Mouse (Mus musculus) 3T3-L1 (cell line): ENCODE data around the gene Auts2.

ENCODE experiments used
- DNase-seq: peaks from one replicate; pipeline ENCODE4 v3.0.0-alpha.2; 2015; ENCODE audit warnings: low read depth, low spot score

Auts2 gene

DNA sequence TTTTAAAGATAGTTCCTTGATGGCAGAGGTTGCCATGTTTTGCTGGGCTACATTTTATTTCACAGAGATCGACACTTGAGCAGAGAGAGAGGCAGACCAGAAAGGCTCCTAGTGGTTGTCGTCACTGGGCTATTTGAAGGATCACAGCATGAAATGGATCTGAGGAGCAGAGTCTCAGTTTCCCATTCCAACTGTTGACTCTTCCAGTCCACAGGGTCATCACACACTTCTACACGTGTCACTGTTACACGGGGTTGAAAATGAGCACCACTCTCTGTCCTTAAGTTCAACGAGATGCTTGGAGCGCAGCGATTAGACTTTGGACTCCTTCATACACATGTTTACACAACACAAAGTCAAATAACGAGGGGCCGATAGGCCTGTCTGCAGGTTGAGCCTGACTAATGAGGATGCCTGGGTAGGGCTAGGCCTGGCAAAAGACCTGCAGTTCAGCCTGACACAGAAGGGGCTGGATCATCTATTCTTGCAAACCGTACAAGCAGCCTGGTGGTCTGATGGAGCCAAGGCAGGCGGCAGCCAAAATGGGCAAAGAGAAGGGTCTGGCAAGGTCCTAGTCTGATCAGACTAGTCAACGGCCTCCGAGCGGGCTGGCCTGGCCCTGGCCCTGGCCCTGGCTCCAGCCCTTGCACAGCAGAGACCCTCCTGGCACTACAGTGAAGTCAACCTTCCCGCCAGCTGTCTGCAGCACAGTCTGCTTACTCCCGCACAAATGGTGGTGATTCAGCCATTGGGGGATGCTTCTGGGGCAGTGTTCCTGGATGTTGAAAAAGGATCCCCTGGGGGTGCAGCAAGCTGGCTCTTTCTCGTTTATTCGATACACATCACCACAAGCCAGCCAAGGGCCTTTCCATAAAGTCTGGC lies 969.6 kb downstream of the Auts2 start:
- DNase-seq = no peak

DNA sequence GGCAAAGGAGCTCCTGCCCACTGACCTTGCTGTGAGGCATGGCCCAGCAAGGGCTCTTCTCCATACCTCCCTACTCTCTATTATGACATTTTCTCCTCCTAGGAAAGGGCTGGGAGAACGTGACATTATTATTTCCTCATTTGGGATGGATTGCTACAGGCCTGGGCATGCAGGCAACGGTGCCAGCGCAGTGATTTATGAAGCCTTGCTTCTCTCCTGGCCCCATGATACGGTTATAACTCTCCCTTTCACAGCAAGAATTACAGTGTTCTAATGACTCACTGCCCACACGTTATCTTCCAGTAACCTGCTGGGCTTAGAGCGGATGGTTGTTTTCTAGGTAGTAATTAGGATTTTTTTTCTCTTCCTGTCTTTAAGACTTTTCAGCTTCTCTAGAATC lies 977.1 kb downstream of the Auts2 start:
- no peak for DNase-seq

DNA sequence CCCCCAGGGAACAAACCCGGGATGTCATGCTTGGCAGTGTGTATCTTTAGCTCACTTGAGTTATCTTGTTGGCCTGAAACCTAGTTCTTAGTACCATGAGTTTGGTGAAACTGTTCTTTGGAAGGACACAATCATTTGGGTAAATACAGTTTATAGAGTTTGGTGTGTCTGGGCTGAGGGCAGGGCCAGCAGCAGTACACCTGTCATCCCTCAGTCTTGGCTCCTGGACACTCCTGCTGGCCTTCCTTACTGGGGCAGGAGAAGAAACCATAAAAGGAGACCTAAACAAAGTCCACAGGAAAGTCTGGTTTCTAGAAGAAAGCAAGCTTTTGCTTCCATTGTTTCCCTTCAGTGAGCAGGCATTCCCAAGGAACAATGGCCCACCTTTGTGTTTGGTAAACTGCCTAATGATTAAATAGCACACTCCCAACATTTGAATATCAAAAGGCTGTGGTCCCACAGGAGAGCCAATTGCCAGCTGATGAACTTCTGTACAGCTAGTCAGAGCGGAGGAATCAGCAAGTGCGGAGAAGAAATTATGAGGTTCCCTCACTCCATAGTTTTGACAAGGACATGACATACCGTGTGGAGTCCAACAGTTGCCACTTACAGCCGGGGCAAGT lies 979.4 kb downstream of the Auts2 start:
- DNase-seq = no peak

DNA sequence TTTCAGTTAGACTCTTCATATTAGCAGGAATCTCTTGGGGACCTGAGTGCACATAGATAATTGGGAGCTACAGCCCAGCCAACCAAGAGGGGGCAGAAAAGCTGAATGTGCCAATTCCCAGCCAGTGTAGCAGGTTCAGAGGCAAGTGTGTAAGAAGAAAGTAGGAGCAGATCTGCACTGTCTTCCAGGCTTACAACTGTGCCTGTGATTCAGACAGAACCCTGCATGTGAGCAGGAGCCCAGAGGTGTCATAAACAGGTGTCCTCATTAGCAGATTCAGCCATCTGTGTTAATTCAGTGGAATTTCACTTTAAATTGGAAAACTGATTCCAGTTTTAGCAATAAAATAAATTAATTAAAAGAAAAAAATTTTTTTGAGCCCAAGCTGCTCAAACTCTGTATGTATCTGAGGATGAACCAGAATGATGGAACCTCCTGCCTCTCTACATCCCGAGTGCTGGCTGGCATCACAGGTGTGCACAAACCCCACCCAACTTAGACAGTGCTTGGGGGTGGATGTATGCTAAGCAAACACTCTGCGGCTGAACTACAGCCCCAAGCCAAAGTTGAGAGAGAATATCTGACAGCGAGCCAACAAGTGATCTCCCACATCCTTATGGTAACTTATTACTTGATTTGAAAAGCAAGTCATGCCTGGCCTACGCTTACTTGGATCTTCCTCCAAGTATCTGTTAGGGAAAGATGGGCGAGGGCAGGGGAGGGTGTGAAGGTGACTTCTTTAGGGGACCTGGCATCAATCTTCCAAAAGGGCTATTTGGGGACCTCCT lies 982.2 kb downstream of the Auts2 start:
- DNase-seq = no peak

DNA sequence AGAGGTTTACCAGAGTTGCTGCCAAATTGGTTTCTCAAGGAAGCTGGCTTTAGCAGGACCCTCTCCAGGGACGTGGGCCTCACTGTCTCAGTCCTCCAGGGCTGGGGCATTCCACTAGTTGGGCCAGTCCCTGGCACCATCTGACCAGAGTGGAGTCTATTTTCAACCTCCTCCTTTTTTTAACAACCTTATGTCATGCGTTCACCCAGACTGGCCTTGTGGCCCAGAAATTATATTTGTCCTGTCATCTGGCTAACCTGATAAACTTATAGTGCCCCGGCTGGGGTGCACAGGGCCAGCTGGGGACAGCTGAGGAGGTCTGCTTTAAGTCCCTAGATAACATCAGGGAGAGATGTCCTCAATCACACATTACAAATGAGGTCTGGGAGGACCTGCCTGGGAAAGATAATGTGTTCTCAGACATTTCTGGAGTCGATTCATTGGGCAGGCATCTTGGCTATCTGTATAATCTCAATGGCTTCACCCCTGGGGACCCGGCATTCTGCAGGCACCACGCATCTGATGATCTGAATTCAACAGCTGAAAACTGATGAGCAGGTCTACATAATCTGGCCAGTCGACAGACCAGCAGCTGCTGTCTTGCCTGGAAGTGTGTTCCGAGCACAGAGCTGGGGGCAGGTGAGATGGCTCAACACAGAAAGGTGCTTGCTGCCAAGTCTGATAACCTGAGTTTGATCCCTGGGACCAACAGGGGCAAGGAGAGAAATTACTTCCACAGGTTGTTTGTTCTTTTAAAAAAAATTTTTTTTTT lies 984.6 kb downstream of the Auts2 start:
- no peak for DNase-seq

DNA sequence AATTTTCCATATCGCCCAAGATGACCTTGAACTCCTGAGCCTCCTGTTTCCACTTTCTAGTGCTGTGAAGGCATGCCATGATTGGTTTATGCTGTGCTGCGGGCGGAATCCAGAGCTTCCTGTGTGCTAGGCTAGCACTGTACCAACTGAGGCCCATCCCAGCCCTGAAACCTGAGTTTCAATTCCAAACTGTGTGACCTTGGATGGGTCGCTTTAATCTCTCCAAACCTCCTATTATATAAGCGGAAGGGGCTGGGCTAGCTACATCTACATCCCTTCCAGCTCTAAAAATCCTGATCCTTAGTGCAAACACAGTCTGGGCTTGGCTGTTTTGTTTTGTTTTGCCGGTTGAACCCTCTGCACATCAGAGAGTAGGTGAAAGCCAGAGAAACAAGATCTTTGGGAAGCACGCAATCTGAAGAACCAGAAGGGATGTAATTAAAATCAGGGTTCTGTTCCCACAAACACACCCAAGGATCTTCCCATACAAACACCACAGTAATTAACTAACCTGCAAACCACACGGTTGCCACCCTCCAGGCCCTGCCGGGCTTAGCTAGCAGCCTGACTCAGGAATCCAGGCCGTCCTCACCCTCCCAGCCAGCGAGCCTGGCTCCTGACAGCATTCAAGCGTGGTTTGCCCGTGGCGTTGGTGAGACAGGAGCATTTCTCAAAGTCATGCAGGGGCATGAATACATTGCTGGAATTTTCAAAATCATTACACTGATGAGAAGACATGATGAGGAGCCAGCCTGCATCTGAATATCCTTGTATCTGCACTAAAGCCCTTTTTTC lies 985.4 kb downstream of the Auts2 start:
- DNase-seq = no peak

DNA sequence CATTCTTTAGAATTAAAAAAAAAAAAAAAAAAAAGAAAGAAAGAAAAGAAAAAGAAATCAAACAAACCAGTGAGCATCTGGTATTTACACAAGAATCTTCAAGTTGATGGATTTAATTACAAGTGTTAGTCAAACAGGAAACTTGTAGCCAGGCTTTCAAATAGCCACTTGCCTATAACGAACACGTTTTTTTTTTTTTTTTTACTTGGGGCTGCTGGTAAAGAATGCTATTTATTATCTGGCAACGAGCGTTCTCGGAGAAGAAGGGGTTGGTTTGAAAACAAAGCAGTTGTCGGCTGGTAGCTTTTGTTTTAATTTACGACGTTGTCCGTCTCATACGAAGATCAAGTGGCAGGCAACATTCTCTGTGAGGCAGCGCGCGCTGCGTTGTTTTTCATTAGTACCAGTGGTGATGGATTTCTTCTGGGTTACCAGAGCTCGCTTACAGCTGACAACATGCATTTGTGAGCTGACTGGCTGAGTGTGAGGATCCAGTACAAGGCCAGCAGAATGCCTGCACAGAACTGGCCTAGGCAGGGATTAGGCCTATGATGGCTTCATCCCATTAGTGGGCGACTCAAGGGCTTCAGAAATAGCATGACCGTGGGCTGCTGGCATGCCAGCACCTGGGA lies 994.1 kb downstream of the Auts2 start:
- DNase-seq = no peak

DNA sequence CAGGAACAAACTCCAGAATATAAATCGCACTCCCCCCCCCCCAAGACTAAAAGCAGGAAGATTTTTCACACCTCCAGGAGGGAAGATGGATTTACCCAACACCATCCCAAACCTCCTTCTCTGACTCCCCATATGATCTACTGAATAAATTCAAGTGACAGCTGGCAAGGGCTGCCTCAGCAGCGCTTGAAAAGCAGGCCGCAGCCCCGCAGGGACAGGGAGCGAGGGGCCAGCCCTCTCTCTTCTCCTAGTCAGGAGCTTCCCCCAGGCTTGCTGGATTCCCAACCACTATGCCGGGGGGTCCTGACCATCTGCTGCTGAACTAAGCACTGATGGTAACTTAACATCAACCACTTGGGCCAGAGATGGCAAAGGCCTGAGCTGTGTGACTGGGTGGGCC lies 995.2 kb downstream of the Auts2 start:
- DNase-seq = no peak

DNA sequence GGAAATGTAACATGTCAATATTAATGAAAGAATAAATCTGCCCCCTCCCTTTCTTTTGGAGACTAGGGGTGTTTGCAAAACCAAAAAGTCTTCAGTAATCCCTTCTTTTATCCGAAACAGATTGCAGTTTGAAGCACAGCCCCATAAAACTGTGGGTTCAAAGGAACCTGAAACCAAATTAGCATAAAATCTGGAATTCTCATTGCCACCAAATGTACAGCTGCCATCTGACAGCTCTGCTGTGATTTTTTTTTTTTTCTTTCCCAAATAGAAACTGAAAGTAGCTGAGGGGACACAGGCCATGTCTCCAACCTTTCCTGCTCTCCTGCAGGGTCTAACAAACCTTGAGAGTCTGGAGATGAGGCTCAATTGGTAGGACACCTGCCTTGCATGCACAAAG lies 996.7 kb downstream of the Auts2 start:
- no peak for DNase-seq

DNA sequence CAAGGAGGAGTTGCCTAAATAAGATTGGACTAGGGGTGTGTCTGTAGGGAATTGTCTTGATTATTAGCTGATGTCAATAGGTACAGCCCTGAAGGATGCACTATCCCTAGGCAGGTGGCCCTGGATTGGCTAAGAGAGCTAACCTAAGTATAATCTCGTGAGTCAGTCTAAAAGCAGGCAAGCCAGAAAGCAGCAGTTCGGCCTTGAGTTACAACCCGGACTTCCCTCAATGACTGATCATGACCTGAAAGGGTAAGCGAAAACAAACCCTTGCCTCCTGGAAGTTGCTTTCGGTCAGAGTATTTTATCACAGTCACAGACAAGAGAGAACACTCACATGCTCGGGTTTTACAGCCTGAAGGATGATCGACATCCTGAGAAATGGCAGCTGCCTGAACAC lies 998.8 kb downstream of the Auts2 start:
- no peak for DNase-seq

DNA sequence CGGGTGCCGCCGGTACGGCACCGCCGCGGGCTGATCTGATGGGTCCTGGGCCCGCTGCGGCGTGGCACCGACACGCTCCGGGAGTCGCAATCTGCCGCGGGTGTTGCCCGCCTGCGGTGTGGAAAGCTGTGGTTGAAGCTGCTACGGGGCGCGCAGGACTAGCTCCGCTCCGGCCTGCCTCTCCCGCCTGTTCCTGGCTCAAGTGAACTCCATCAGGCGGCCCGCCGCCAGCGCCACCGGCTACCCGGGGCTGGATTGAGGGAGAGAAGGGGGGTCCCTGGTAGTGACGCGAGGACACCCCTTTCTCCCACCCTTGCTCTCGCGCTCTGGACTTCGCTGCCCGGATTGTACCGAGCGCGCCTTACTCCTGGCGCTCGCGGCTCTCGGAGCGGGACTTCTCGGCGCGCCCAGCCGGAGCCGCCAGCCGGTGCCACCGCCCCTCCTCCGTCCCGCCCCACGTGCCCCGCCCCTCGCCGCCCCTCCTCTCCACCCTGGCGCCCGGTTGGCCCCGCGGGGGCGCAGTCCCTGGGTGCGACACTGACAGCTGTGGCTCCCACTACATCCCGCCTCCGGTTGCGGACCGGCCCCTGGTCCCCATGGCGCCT lies 1004.7 kb downstream of the Auts2 start:
- DNase-seq = no peak

DNA sequence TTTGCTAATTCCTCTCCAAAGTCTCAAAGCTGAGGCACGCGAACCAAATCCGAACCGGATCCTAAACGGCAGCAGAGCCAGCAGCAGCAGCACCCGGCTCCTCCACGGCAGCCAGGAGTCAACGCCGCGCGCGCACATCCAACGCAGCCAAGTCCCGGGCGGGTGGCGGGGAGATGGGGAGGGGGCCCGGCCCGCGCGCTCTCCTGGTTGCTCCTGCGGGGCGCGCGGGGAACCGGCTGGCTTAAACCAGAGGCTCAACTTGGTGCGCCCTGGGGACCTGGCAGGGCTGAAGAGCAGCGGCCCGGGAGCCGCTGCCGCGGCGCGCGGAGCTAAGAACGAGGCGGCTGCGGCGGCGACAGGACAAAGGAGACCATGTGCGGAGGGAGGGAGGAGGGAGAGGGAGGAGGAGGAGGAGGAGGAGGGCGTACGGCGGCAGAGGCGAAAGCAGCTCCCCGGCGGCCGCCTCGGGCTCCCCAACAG lies 1005.3 kb downstream of the Auts2 start:
- DNase-seq = no peak

DNA sequence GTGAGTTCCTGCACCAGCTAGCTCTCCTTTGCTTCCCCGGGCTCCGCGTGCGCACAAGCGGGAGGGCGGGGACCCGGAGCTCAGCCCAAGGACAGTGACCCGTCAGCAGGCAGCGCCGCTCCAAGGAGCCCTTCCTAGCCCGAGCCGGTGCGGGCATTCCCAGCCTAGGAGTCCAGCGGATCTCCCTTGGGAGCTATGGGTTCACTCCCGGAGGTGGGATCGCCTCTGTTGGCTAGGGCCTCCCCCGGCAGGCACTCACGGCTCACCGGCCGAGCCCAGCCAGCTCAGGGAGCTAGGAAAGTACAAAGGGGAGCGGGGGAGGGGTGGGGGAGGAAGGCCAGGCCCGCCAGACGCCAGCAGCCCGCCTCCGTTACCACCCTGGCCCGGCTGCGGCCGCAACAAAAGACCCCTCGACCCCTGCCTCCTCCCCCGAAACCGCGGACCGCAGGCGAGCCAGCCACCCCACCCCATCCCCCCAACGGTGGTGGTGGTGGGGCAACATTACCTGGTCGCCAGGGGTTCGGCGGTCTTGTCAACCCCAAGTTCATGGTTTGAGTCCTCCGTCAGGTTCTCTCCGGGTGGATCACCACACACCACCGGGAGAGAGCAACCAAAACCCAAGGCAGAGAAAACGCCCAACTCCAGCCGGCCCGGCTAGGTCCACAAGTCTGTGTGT lies 1005.9 kb downstream of the Auts2 start:
- DNase-seq = no peak

DNA sequence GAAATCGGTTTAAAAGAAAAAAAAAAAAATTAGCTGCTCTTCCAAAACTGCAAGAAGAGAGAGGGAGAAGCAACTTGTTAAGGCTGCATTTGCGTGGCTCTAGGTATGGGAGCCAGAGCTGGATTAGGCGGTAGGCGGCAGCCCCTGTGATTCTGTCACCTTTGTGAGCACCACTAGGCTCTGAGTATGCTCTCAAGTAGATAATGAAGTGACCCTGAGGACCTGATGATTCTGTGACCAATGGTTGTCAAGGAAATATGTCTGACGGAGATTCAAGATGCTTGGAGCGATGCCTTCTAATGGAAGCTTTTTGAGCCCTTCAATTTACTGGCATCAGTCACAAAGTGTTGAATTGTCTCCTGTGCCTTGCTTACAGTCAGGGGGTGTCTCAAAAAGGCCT lies 1007.4 kb downstream of the Auts2 start:
- no peak for DNase-seq

DNA sequence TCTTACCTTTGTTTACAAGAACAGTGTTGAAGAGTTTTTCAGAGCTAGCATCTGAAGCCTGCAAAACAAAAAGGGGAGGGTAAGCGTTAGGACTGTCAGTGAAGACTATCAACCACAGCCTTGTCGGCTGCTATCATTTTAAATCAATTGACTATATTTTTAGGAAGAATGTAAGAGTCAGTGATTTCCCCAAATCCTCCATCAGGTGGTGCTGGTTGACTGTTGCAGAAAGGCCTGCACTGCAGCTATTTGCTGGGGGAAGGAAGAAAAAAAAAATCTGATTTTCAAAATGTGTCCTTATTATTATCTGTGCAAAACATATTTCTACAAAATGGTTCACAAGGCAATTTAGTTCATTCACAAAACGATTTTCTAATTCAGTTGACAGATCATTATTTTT lies 1009.3 kb downstream of the Auts2 start:
- peak; percentile 29 for DNase-seq

DNA sequence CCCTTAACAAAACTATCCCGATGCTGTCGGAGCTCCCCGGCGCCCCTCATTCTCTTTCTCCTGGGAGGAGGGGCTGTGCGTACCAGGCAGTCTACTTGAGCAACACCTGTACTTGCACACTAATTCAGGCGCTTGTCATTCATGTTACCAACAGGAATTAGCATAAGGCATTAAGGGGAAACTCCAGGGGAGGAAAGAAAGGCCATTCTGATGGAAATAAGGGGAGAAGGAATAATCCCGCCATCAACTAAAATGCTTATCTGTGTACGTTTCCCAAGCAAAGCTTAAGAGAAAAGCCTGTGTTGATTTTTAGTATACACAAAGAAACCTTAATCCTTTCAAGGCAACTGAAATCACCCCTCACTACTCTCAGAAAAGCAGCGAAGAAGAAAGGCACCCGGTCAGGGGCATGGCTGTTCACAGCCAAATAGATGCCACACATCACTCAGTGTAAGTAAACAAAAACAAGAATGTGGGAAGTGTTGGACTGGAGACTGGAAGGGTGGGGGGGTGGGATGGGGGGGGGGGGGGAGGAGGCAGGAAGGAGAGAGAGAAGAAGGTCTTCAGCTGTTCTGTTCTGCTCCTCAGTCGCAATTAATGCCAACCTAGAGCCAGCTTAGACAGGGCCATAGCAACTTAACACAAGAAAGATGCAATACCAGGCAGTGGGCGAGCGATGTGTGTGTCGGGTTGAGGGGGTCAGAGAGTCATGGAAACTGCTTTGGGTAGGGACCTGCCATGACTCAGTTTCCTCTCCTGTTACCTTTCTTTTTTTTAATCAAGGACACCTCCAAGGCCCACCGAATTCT lies 1011.2 kb downstream of the Auts2 start:
- no peak for DNase-seq

DNA sequence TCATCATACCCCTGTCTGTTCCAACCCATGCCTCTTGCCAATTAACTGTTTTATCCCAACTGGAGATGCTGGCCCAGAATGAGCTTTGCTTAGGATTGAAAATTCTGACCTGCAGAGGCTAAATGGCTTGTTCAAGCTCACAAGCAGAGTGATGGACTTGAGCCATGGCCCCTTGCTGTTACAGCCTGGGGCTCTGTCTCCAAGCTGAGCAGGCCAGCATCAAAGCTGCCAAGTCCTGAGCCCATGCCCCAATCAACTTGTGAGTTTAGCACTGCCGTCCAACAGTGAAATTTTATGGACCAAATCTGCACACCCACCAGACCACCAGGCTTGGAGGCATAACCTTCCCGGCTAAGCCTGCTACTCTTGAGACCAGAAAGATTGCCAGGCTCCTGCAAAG lies 1012.3 kb downstream of the Auts2 start:
- no peak for DNase-seq

DNA sequence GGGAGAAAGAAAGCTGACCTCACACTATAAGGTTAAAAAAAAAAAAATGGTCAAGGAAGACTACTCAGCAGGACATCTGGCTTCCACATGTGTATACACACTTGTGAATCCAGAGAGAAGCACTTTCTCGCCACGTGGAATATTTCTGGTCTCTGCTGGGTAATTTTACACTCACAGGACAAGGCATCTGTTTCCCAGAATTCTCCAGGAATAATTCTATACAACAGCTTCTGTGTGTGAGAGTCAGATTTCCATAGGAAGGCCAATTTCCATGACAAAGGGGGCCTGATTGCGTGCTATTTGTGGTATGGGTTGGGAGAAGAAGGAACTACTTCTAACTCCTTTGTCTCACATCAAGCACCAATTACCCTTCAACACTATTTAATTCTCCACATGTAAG lies 1016.5 kb downstream of the Auts2 start:
- no peak for DNase-seq
